Mouse (Mus musculus): Measurements from ENCODE around the gene Gm3147. TPM values are rescaled to one million over a fixed set of nuclear protein-coding genes. Genes with fewer than 3 reads are reported as not detected.
"Not testable (repeated sequence)": the region's sequence is repeated elsewhere in the genome, so short reads cannot be mapped to it uniquely, and the experiment has no call there.

The Gm3147 gene
- polyA plus RNA-seq (2012; rRNA removed), result not detected in 2 replicates

GRCm38 (mm10) chr5:94616242-94616641, at the start of gene Gm3147:
Gene Gm3147, minus strand, starts transcription at chr5:94616342.
- DNase-seq (ENCODE audit: low read depth), result not testable (repeated sequence)

GRCm38 (mm10) chr5:94648082-94648481, 31.9 kb upstream of the Gm3147 start, which contains the start of gene Gm6205:
Gene Gm6205, plus strand, starts transcription at chr5:94648382.
- DNase-seq (ENCODE audit: low read depth), result not testable (repeated sequence)

- DNase-seq (ENCODE audit: low read depth), result not testable (repeated sequence)
Observed at GRCm38 (mm10) chr5:94623679-94624078, 7.5 kb upstream of the Gm3147 start, which contains the start of gene Gm6509. Gene Gm6509, plus strand, starts transcription at chr5:94623979.

Other genes starting within 250 kb of the Gm3147 start
- not detected in 2 replicates for gene Gm7682, start 170.6 kb downstream of the Gm3147 start, polyA plus RNA-seq (2012; rRNA removed)
- gene Gm3139, start 90.1 kb downstream of the Gm3147 start, polyA plus RNA-seq (2012; rRNA removed), result not detected in 2 replicates
- not detected in 2 replicates for gene Gm6509, start 7.6 kb upstream of the Gm3147 start, polyA plus RNA-seq (2012; rRNA removed)
- not detected in 2 replicates for gene Gm6205, start 32.0 kb upstream of the Gm3147 start, polyA plus RNA-seq (2012; rRNA removed)
- not detected in 2 replicates for gene Gm3183, start 249.1 kb upstream of the Gm3147 start, polyA plus RNA-seq (2012; rRNA removed)

Data from gonadal fat pad, adult 2 months (tissue).